16 mouse cellular contexts compared by ENCODE assay signal in the genomic region with DNA sequence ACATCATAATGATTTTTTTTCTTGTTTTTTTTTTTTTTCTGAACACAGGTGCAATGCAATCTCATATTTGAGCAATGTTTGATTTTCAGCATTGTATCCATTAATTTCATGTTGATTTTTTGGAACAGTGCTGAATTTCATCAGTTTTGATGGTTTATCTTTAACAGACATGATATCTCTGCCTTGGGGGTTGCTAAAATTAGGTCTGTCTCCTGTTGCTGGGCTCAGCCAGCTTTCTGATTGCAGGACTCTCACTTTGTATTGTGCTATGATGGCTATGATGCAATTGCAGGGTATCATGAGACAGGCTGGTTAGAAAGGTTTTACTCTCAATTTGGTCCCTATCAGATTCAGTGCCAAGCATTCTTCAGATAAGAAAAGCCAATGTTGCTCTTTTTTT.
"Had no signal": no experiment of that assay in that cellular context is flagged by ENCODE, and none has a peak within 500 bp of the region (broad histone marks: within the 10 kb centered on the region; RNA-seq: fewer than 3 reads in every experiment).

No protein-coding gene starts in this region.

- H3K27ac ChIP-seq: neural tube, embryonic 13.5 days; neural tube, embryonic 15.5 days; stomach, embryonic 15.5 days; stomach, postnatal 0 days had no signal

- H3K9ac ChIP-seq: neural tube, embryonic 13.5 days; neural tube, embryonic 15.5 days; stomach, embryonic 15.5 days had no signal

- H3K4me3 ChIP-seq: neural tube, embryonic 13.5 days; neural tube, embryonic 15.5 days; stomach, embryonic 15.5 days had no signal

- H3K4me2 ChIP-seq: neural tube, embryonic 13.5 days; neural tube, embryonic 15.5 days; stomach, embryonic 15.5 days had no signal

- H3K36me3 ChIP-seq: neural tube, embryonic 13.5 days; neural tube, embryonic 15.5 days; stomach, embryonic 15.5 days had no signal

- H3K27me3 ChIP-seq: neural tube, embryonic 13.5 days; neural tube, embryonic 15.5 days; stomach, embryonic 15.5 days had no signal

- DNase-seq: retina, postnatal 1 day; right cerebral cortex, adult 18-20 months; right cerebral cortex, postnatal 14 days; right cerebral cortex, postnatal 25 days; right cerebral cortex, postnatal 4 days; spleen, adult 18-20 months; thymus, adult 18-20 months; thymus, adult 2 months; thymus, postnatal 14 days; thymus, postnatal 25 days; thymus, postnatal 36 days; thymus, postnatal 4 days had no signal

- H3K9me3 ChIP-seq: neural tube, embryonic 13.5 days; neural tube, embryonic 15.5 days; stomach, embryonic 15.5 days had no signal

- H3K4me1 ChIP-seq: stomach, embryonic 15.5 days had no signal
